Mouse (Mus musculus) bone marrow, adult 2 months (tissue): ENCODE measurements around the gene Fam71a.

Experiments
- CTCF ChIP-seq: fragments of 200-500 bp; IDR thresholded peaks from 2 replicates; pipeline ENCODE4 v1.5.1; 2011; ENCODE audit warnings: low read length, control low read depth; ENCODE audit not compliant: control insufficient read depth, insufficient read depth
- POLR2A ChIP-seq: fragments of 200-500 bp; IDR thresholded peaks from 2 replicates; pipeline ENCODE4 v1.6.1; 2011; ENCODE audit warnings: low read depth, mild to moderate bottlenecking, control low read depth, low read length, borderline replicate concordance; ENCODE audit not compliant: control insufficient read depth

- TF ChIP-seq POLR2A (no peak), CTCF (no peak)
These were observed 12.3 kb upstream of the Fam71a start for GRCm38 (mm10) chr1:191176887-191177286.
